Mouse (Mus musculus) mature B cell (primary cell): ENCODE data around the gene Rasgef1b.

Experiments
- in situ Hi-C: fragments of 300-500 bp; cut with MboI; formaldehyde crosslinking; loops from 2 replicates; pipeline ENCODE4 v1.14.3; 2019

The Rasgef1b gene

GRCm38 (mm10) chr5:99374460-99374859 lies 354.4 kb downstream of the Rasgef1b start:
- in situ Hi-C loops, result no loop called here

GRCm38 (mm10) chr5:99373570-99374151 lies 355.2 kb downstream of the Rasgef1b start:
- in situ Hi-C loops, result no loop called here

- in situ Hi-C loops, result no loop called here
Observed at GRCm38 (mm10) chr5:99370636-99371035, 358.2 kb downstream of the Rasgef1b start.

- in situ Hi-C loops, result no loop called here
Observed at GRCm38 (mm10) chr5:99369256-99369655, 359.6 kb downstream of the Rasgef1b start.

- in situ Hi-C loops, result no loop called here
Observed at GRCm38 (mm10) chr5:99368615-99369014, 360.2 kb downstream of the Rasgef1b start.

- in situ Hi-C loops, result no loop called here
Observed at GRCm38 (mm10) chr5:99360531-99360930, 368.3 kb downstream of the Rasgef1b start.

GRCm38 (mm10) chr5:99359251-99359650 lies 369.6 kb downstream of the Rasgef1b start:
- in situ Hi-C loops, result no loop called here

- in situ Hi-C loops, result no loop called here
Observed at GRCm38 (mm10) chr5:99354640-99355132, 374.2 kb downstream of the Rasgef1b start.

GRCm38 (mm10) chr5:99350030-99350429 lies 378.8 kb downstream of the Rasgef1b start:
- in situ Hi-C loops, result no loop called here

- in situ Hi-C loops, result no loop called here
Observed at GRCm38 (mm10) chr5:99348257-99348849, 380.5 kb downstream of the Rasgef1b start.

- in situ Hi-C loops, result no loop called here
Observed at GRCm38 (mm10) chr5:99342527-99342926, 386.3 kb downstream of the Rasgef1b start.

- in situ Hi-C loops, result no loop called here
Observed at GRCm38 (mm10) chr5:99340311-99340989, 388.4 kb downstream of the Rasgef1b start.

GRCm38 (mm10) chr5:99339790-99340189 lies 389.1 kb downstream of the Rasgef1b start:
- in situ Hi-C loops, result no loop called here

- in situ Hi-C loops, result no loop called here
Observed at GRCm38 (mm10) chr5:99338826-99339225, 390.0 kb downstream of the Rasgef1b start.

GRCm38 (mm10) chr5:99336427-99336826 lies 392.4 kb downstream of the Rasgef1b start:
- in situ Hi-C loops, result no loop called here

- in situ Hi-C loops, result no loop called here
Observed at GRCm38 (mm10) chr5:99334017-99334416, 394.8 kb downstream of the Rasgef1b start.

GRCm38 (mm10) chr5:99332021-99332420 lies 396.8 kb downstream of the Rasgef1b start:
- in situ Hi-C loops, result no loop called here

GRCm38 (mm10) chr5:99329065-99329464 lies 399.8 kb downstream of the Rasgef1b start:
- in situ Hi-C loops, result no loop called here

GRCm38 (mm10) chr5:99327019-99327418 lies 401.8 kb downstream of the Rasgef1b start:
- in situ Hi-C loops, result no loop called here

- in situ Hi-C loops, result no loop called here
Observed at GRCm38 (mm10) chr5:99325301-99325700, 403.6 kb downstream of the Rasgef1b start.

- in situ Hi-C loops, result no loop called here
Observed at GRCm38 (mm10) chr5:99320783-99321182, 408.1 kb downstream of the Rasgef1b start.

- in situ Hi-C loops, result no loop called here
Observed at GRCm38 (mm10) chr5:99297939-99298338, 430.9 kb downstream of the Rasgef1b start.

- in situ Hi-C loops, result no loop called here
Observed at GRCm38 (mm10) chr5:99296348-99296747, 432.5 kb downstream of the Rasgef1b start.
